Mouse (Mus musculus) intestine, embryonic 14.5 days (tissue): Measurements from ENCODE around the gene Zfp941. TPM values are rescaled to one million over a fixed set of nuclear protein-coding genes. Genes with fewer than 3 reads are reported as not detected.

Experiments used
- ATAC-seq: fragments of 200-750 bp; cut with Nextera tagmentation; replicated peaks from 2 replicates; pipeline ENCODE4 v1.8.0; 2017; ENCODE audit warnings: low read depth, moderate number of reproducible peaks, moderate TSS enrichment, moderate library complexity; ENCODE audit not compliant: low FRiP score, low TSS enrichment
- DNase-seq: peaks from one replicate; pipeline ENCODE4 v3.0.0-alpha.2; 2018; ENCODE audit warnings: low spot score
- H3K27ac ChIP-seq: fragments of 300-500 bp; sonication (generic); 2 replicates; pipeline ENCODE4 v1.5.1; 2014; ENCODE audit warnings: low read depth, mild to moderate bottlenecking, control low read depth
- H3K27me3 ChIP-seq: fragments of 300-500 bp; sonication (generic); replicated peaks from 2 replicates; pipeline ENCODE4 v1.6.1; 2014; ENCODE audit warnings: low read length, control low read depth; ENCODE audit not compliant: control insufficient read depth, insufficient read depth
- H3K36me3 ChIP-seq: fragments of 300-500 bp; sonication (generic); 2 replicates; pipeline ENCODE4 v1.6.1; 2014; ENCODE audit warnings: low read length, control low read depth; ENCODE audit not compliant: control insufficient read depth, insufficient read depth
- H3K4me1 ChIP-seq: fragments of 300-500 bp; sonication (generic); replicated peaks from 2 replicates; pipeline ENCODE4 v1.6.1; 2014; ENCODE audit warnings: low read length, control low read depth, mixed read lengths; ENCODE audit not compliant: control insufficient read depth, insufficient read depth
- H3K4me2 ChIP-seq: fragments of 300-500 bp; sonication (generic); 2 replicates; pipeline ENCODE4 v1.6.1; 2014; ENCODE audit warnings: low read length
- H3K4me3 ChIP-seq: fragments of 300-500 bp; sonication (generic); 2 replicates; pipeline ENCODE4 v1.5.1; 2014; ENCODE audit warnings: low read depth, low read length, control low read depth, mixed read lengths
- H3K9ac ChIP-seq: fragments of 300-500 bp; sonication (generic); 2 replicates; pipeline ENCODE4 v1.6.1; 2014; ENCODE audit warnings: mild to moderate bottlenecking, low read length
- H3K9me3 ChIP-seq: fragments of 300-500 bp; sonication (generic); 2 replicates; pipeline ENCODE4 v1.6.1; 2016; ENCODE audit warnings: low read length, control low read depth; ENCODE audit not compliant: control insufficient read depth
- WGBS: fragments of 180-500 bp; shearing (Covaris S2); extraction: QIAGEN DNeasy Blood & Tissue Kit; methylation state at CpG from one replicate; pipeline ENCODE4 v1.1.7; 2014; 5-methylcytosine and 5-hydroxymethylcytosine counted together
- polyA plus RNA-seq: library from polyadenylated mRNA; unstranded; fragments of >200 nt; fragmentation: Nextera tagmentation; extraction: Ambion mirVana; gene quantifications from 2 replicates; pipeline ENCODE4 v1.2.1, GENCODE M21; 2014

The Zfp941 gene
- 2.8 and 3.0 TPM in 2 replicates for polyA plus RNA-seq

- Histone ChIP-seq H3K4me2 (peak within 1 kb of the TSS; percentile 63), H3K4me1 (0 out of 2 replicates have a peak, but pooled peaks cover 3% of the 10 kb centered on the region), H3K9ac (peak within 1 kb of the TSS; percentile 41), H3K27me3 (no peaks in the 10 kb centered on the region), H3K27ac (no peak within 1 kb of the TSS), H3K4me3 (peak within 1 kb of the TSS; percentile 37), H3K36me3 (no peaks in the 10 kb centered on the region), H3K9me3 (no peaks in the 10 kb centered on the region)
- WGBS = 3% methylated on average over 21 of the region's 21 CpGs
- ATAC-seq (peak; percentile 82), DNase-seq (peak; percentile 72)
These were observed at the start of gene Zfp941 for GRCm38 (mm10) chr7:140821653-140822329. Gene Zfp941, minus strand, starts transcription at chr7:140822178.

GRCm38 (mm10) chr7:140864761-140865160 is 42.8 kb upstream of the Zfp941 start:
- ATAC-seq = no peak
- Histone ChIP-seq H3K36me3 (peaks cover 68% of the 10 kb centered on the region), H3K9me3 (no peaks in the 10 kb centered on the region), H3K27ac (no peak overlapping the region), H3K27me3 (no peaks in the 10 kb centered on the region), H3K4me3 (no peak overlapping the region), H3K4me1 (no peaks in the 10 kb centered on the region), H3K9ac (no peak overlapping the region), H3K4me2 (no peak overlapping the region)
- WGBS = 90% methylated on average over 12 of the region's 12 CpGs
- DNase-seq = no peak

- DNase-seq (no peak), ATAC-seq (no peak)
- 90% methylated on average over 5 of the region's 5 CpGs for WGBS
- Histone ChIP-seq H3K9ac (no peak overlapping the region), H3K27me3 (no peaks in the 10 kb centered on the region), H3K27ac (no peak overlapping the region), H3K4me3 (no peak overlapping the region), H3K9me3 (no peaks in the 10 kb centered on the region), H3K4me1 (peaks cover 10% of the 10 kb centered on the region), H3K36me3 (peaks cover 68% of the 10 kb centered on the region), H3K4me2 (no peak overlapping the region)
These were observed 38.8 kb upstream of the Zfp941 start for GRCm38 (mm10) chr7:140860728-140861127.

GRCm38 (mm10) chr7:140859997-140860396 is 38.0 kb upstream of the Zfp941 start:
- Histone ChIP-seq H3K9me3 (no peaks in the 10 kb centered on the region), H3K27ac (no peak overlapping the region), H3K4me2 (no peak overlapping the region), H3K27me3 (no peaks in the 10 kb centered on the region), H3K9ac (no peak overlapping the region), H3K36me3 (peaks cover 62% of the 10 kb centered on the region), H3K4me3 (no peak overlapping the region), H3K4me1 (peaks cover 16% of the 10 kb centered on the region)
- WGBS = 78% methylated on average over 6 of the region's 6 CpGs
- ATAC-seq (no peak), DNase-seq (no peak)

- H3K4me1 ChIP-seq = peaks cover 20% of the 10 kb centered on the region
- H3K27ac ChIP-seq = no peak overlapping the region
- WGBS = 93% methylated on average over 8 of the region's 8 CpGs
- no peaks in the 10 kb centered on the region for H3K27me3 ChIP-seq
- no peak overlapping the region for H3K4me3 ChIP-seq
- no peaks in the 10 kb centered on the region for H3K9me3 ChIP-seq
- H3K4me2 ChIP-seq = no peak overlapping the region; the same call in 1 of the 2 replicates
- no peak for DNase-seq
- peaks cover 60% of the 10 kb centered on the region for H3K36me3 ChIP-seq
- no peak overlapping the region for H3K9ac ChIP-seq
- ATAC-seq = no peak
These were observed 36.8 kb upstream of the Zfp941 start for GRCm38 (mm10) chr7:140858746-140859145.

- Histone ChIP-seq H3K4me3 (peak within 1 kb of the TSS; percentile 75), H3K27ac (peak within 1 kb of the TSS; percentile 90), H3K4me2 (peak within 1 kb of the TSS; percentile 99), H3K9ac (peak within 1 kb of the TSS; percentile 89), H3K4me1 (peaks cover 20% of the 10 kb centered on the region), H3K9me3 (no peaks in the 10 kb centered on the region), H3K36me3 (peaks cover 60% of the 10 kb centered on the region), H3K27me3 (no peaks in the 10 kb centered on the region)
- ATAC-seq (peak; percentile 41), DNase-seq (peak; percentile 63)
- WGBS = 34% methylated on average over 40 of the region's 40 CpGs
These were observed 35.9 kb upstream of the Zfp941 start, which contains the start of gene Bet1l for GRCm38 (mm10) chr7:140857550-140858505. Gene Bet1l, minus strand, starts transcription at chr7:140857577.

- ATAC-seq (peak; percentile 87), DNase-seq (peak; percentile 91)
- peaks cover 20% of the 10 kb centered on the region for H3K4me1 ChIP-seq
- peak within 1 kb of the TSS; percentile 89 for H3K9ac ChIP-seq
- peaks cover 60% of the 10 kb centered on the region for H3K36me3 ChIP-seq
- H3K4me2 ChIP-seq = peak within 1 kb of the TSS; percentile 99
- H3K27ac ChIP-seq = peak within 1 kb of the TSS; percentile 90
- under 1% methylated on average over 50 of the region's 50 CpGs for WGBS
- H3K27me3 ChIP-seq = no peaks in the 10 kb centered on the region
- no peaks in the 10 kb centered on the region for H3K9me3 ChIP-seq
- peak within 1 kb of the TSS; percentile 75 for H3K4me3 ChIP-seq
These were observed 35.0 kb upstream of the Zfp941 start, which contains the start of gene Ric8a for GRCm38 (mm10) chr7:140856785-140857549. Gene Ric8a, plus strand, starts transcription at chr7:140856957.
